Mouse (Mus musculus): ENCODE measurements at regions not wholly inside any gene's neighbourhood (a gene's known extent, or its start where the extent isn't known, plus 50 kb on each side); places are given as distances from the start of the nearest gene placed in this dataset.

DNA sequence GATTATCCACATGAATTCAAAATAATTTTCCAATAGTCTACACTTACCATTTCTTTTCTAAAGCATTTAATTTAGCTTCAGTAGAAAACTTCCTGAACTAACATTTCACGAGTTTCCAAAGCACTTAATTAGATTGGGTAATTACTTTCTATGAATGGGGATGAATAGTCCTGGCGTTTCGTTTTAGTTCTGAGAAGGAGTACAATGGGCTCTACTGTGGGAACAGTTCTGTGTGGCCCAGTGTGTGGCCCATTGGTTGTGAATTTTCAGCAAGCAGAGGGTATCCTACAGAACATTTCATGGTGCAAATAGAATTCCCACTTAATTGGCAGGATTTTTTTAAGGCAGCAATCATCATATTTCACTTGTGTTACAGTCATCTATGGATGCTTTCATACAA is 95.5 kb downstream of the 1700017N19Rik start:
- no peak for DNase-seq

DNA sequence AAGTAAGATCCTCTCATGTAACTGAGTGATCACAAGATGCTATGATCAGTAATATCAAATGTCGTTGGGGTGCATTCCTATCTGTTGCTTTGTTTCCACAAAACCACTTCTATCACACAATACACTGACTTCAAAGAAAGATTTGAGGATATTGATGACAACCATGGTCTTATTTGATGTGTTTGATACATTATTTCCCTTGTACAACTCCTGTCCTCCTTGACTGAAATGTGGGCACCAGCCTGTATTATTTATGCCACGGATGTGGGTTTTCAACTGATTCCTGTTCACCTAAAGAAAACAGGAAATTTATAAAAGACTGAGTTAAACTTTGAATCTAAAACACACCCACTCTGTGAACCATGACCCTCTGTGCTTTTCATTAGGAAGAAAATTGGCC is 105.7 kb downstream of the 1700017N19Rik start:
- no peak for DNase-seq

DNA sequence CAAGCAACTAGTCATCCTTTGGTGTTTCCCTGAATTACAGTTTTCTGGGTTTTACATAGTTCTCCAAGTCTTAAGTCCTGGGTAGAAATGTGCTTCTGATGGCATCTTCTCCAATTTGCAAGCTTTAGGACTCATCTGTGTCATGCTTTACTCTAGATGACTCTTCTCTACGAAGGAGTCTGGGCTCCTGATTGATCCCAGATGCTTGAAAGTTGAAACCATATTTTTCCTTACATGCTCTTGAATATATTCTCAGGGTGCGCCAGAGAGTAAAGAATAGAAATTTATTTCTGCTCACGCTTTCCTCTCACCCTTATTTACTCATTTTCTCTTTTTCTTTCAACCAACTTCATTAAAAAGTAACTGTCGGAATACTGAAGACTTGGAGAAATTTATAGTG is 108.9 kb downstream of the 1700017N19Rik start:
- no peak for DNase-seq

DNA sequence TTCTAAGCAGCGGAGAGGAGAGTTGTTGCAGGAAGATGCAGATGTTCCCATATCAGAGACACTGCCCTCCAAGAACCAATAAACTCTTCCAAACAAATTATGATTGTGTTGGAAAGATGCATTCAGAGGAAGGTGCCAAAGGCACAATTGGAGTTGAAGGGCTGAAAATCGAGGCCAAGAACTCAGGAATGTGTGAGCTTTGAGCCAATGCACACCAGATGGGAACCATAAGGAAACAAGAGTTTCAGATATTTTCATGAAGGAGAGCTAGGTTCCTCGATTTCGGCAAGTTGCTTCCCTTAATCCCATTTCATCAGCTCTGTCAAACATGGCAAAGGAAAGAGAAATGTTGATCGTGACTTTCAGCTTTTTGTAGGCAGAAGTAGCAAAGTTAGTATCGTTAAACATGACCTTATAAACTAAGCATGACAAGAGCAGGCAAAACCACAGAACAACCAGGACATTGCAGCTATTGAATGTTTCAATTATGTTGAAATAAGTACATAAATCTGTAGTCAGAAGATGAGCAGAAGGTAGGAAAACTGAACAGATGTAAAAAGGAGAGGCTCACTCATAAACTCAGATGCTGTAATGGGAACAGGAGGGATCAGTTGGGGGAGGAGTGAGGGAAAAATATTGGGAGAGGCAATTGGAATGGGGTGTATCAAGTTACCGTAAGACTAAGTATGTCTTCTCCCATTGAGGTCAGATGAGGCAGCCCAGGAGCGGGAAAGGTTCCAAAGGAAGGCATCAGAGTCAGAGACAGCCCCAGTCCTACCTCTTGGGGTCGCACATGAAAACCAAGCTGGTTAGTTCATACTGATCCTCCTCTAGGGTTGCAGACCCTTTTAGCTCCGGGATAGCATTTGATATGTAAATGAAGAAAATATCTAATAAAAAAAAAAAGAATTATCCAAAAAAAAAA is 110.3 kb downstream of the 1700017N19Rik start:
- DNase-seq, result peak; percentile 6

DNA sequence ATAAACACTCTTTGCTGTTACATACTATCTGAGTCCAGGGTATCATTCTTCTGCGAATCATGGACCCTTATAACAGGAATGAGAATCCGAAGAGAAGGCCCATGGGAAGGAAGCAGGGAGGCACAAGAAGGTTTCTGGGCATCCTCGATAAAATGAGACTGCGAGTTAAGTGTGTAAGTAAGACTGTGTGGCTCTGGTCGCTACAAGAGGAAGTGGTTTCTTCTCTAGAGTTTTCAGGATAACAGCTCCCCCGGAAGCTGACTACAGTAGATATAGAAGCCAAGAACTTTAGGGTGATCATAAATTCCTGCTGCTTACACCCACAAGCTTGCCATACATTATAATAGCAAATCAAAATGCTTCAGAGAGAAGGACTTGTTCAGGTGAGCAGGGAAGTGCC is 111.7 kb downstream of the 1700017N19Rik start:
- no peak for DNase-seq

DNA sequence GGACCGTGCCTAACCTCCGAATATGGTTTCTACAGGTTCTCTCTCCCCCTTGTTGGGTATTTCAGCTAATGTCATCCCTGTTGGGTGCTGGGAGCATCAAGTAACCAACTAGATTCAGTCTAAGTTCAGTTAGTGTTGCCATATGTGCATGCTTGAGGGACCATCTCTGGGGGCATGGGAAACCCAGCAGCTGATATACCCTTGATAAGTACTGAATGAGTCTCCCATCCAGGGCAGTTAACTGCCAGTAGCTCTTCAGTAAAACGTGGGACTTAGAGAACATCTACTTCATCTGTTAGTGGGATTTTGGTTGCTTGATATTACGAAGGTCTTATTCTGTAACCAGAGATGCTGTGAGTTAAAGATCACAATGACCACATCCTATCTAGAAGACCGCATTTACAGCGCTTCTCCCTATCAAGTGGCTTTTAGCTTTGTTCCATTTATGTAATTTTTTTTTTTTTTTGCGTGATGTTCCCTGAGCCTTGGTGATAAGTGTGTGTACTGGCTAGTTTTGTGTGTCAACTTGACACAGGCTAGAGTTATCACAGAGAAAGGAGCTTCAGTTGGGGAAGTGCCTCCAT is 125.9 kb downstream of the 1700017N19Rik start:
- no peak for DNase-seq

GRCm38 (mm10) chr10:100718574-100718973 is 128.3 kb downstream of the 1700017N19Rik start:
- DNase-seq, result no peak

- no peak for DNase-seq
Measured at GRCm38 (mm10) chr10:100741269-100741668, 151.0 kb downstream of the 1700017N19Rik start.

DNA sequence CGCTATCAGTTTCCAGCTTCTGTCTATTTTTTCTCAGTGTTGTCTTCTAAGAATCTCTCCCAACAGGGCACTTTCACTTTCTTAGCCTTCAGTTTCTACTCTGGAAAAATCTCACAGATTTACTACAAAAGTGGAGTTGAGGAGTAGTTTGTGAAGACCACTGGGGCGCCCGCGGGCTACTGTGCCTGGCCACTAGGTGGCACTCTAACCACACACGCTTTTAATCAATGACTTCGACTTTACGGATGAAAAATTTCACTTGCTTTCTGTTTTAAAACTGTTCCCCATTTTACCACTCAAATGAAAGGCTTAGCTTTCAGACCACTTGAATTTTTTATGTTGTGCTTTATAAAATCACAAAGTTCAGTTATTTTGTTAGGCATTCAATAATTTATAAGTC is 151.8 kb downstream of the 1700017N19Rik start:
- DNase-seq, result no peak

DNA sequence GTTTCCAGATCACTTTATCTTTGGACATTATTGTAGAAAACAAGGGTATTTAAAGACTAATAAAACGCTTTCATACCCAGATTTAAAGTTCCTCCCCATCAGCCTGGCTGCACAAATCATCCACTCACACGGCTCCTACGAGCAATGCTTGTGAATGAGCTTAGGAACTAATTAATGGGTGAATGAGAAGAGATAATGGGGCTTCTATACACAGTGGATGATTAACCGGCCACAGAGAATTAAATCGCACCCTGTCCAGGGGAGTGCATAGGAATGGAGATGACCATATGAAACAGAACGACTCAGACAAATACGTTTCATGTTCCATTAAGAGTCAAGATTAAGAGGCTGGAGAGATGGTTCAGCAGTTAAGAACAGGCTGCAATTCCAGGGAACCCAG is 155.9 kb downstream of the 1700017N19Rik start:
- DNase-seq, result no peak

GRCm38 (mm10) chr10:100754957-100755356 is 164.7 kb downstream of the 1700017N19Rik start:
- no peak for DNase-seq

DNA sequence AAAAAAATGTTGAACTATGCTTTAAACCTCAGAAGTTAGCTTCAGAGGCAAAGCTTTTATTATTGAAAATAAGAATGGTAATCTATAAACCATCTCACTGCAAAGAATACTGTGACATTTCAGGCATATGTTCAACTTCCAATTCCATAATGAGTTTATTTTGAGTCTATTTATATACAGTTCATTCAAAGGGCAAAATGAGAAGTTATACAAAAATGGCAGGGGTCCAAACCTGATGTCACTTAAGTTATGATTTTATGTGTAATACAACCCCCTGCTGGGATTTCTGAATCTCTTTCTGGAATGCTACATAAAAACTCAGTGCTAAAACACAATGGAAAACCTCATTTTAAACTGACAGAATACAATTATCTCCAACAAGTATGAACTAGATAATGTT is 184.0 kb downstream of the 1700017N19Rik start:
- DNase-seq, result no peak

DNA sequence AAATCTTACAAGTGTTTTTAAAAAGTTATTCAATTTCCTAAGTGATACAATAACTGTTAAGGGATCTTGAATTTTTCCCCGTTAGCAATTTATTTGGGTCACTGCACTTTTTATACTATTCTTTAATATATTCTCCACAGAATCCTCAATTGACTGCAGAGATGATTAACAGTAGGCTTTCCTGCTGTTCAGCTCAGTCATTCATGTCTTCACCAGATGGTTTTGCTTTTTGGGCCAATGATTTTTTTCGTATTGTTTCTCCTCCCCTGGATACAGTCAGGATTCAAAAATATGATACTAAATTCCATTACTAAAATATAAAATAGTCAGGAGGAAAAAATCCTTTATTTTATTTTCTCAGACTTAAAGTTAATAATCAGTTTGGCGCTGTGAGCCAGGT is 201.9 kb downstream of the 1700017N19Rik start:
- no peak for DNase-seq

- DNase-seq, result no peak
Measured at GRCm38 (mm10) chr10:100792569-100792968, 202.3 kb downstream of the 1700017N19Rik start.

GRCm38 (mm10) chr10:100795215-100795972 is 205.1 kb downstream of the 1700017N19Rik start:
- DNase-seq, result no peak

DNA sequence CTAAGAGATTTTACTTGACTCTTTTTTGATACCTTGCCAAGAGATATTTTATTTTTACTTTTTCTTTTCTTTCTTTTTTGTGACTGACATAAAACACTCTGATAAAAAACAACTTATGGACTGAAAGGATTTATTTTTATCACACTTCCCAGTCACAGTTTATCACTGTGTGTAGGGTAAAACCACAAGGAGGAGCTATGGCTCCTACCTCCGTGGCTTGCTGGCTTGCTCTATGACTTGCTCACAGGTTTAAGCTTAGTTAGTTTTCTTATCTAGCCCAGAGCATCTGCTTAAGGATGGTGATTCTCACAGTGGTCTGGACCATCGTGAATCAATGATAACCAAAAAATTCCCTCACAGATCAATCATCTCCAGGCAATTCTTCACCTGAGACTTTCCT is 221.4 kb downstream of the 1700017N19Rik start:
- no peak for DNase-seq

DNA sequence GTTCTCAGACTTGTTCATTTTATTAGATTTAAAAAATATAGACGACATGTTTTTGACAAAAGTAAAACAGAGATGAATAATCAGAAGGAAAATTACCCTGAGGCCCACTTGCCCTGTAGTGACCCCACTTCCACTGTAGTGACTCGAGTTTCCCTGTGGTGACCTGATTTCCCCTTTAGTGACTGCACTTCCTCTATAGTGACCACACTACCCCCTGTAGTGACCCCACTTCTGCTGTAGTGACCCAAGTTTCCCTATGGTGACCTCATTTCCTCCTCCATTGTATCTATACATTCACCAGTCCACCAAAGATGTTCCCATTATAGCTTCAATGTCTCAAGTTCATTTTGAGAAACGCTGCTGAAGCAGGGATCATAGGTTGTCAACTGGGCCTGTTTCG is 244.5 kb downstream of the 1700017N19Rik start:
- no peak for DNase-seq

GRCm38 (mm10) chr10:100853213-100853612 is 262.9 kb downstream of the 1700017N19Rik start:
- DNase-seq, result no peak

- DNase-seq, result no peak
Measured at GRCm38 (mm10) chr10:100856509-100856908, 266.2 kb downstream of the 1700017N19Rik start.

DNA sequence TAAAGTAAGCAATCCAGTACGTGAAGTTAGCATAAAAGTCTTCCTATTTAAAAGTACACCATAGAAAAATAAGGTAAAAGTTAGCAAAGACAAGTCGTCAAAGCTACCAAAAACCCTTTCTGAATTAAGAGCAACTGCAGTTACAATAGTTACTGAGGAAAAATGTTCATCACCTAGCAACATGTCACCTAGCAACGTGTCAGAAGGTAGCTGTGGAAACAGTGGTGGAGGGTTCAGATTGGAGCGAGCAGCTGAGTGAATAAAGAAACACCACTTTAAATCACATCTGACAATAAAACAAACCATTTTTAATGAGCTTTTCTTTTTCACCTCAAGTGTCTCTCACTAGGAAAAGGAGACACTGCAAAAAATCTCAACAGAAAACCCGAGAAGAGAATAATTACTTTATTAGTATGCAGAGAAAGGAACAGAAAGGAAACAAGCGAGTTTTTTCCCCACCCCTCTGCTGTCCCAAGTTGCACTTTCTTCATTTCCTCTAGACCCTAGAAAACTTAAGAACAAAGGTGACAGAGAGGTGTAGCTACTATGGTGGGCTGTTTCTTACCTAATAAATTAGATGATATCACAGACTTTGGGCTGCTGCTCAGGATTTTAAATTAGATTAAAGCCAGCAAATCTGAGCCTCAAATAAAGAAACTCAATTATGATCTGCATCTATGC is 275.4 kb downstream of the 1700017N19Rik start:
- no peak for DNase-seq

GRCm38 (mm10) chr10:100868360-100868916 is 278.2 kb downstream of the 1700017N19Rik start:
- no peak for DNase-seq

DNA sequence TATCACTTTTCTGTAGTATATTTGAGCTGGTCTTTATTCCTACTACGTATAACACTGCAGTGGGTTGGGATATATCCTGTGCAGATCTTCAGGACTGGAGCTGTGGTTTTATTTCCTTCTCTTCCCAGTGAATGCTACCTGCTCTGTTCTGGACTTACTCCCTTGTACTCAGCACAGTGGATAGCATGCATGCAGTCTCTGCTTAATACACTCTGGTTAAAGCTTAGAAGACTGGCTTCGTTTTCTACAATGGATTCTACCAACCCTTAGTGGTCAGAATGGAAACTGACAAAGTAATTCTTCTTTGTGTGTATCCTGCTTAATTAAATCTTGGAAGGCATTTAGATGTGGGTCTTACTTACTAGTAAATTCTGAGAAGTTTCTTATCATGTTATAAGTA is 292.3 kb downstream of the 1700017N19Rik start:
- no peak for DNase-seq

Data from gastrocnemius, postnatal 25 days (tissue).